In genomic region chr7:70891700-70892099, GRCm38 (mm10) we compare ENCODE assay signal across 24 mouse cellular contexts.
DNase-seq lines count a peak whose midpoint lies in the region; ATAC-seq and TF ChIP-seq lines count a peak whose summit lies in the region.
"Had no signal": no experiment of that assay in that cellular context is flagged by ENCODE, and none has a peak within 500 bp of the region (broad histone marks: within the 10 kb centered on the region; RNA-seq: fewer than 3 reads in every experiment).

No protein-coding gene starts in this region.

- intact Hi-C loops in left cerebral cortex, adult 2 months (cut with DNase I), result no loop called here

- no peak overlapping the region for H3K27ac ChIP-seq in embryonic facial prominence, embryonic 14.5 days (replicated peaks; ENCODE audit: low read depth, low read length)
- no peak overlapping the region for H3K27ac ChIP-seq in embryonic facial prominence, embryonic 10.5 days (replicated peaks)
- no peak overlapping the region for H3K27ac ChIP-seq in stomach, postnatal 0 days (replicated peaks)
- H3K27ac ChIP-seq in left cerebral cortex, adult 2 months, result no peak overlapping the region
- H3K27ac ChIP-seq: embryonic facial prominence, embryonic 15.5 days; forebrain, embryonic 12.5 days; forebrain, embryonic 15.5 days; hindbrain, embryonic 12.5 days; hindbrain, embryonic 15.5 days; intestine, embryonic 15.5 days had no signal

- H3K4me3 ChIP-seq in embryonic facial prominence, embryonic 14.5 days (ENCODE audit: low read depth, low read length), result no peak overlapping the region
- H3K4me3 ChIP-seq in embryonic facial prominence, embryonic 10.5 days, result no peak overlapping the region
- no peak overlapping the region for H3K4me3 ChIP-seq in stomach, postnatal 0 days (ENCODE audit: low read depth, low read length)
- H3K4me3 ChIP-seq in left cerebral cortex, adult 2 months, result no peak overlapping the region
- H3K4me3 ChIP-seq: embryonic facial prominence, embryonic 15.5 days; forebrain, embryonic 12.5 days; forebrain, embryonic 15.5 days; hindbrain, embryonic 12.5 days; hindbrain, embryonic 15.5 days; intestine, embryonic 15.5 days had no signal

- H3K4me2 ChIP-seq in embryonic facial prominence, embryonic 14.5 days (ENCODE audit: low read depth, low read length), result no peak overlapping the region
- no peak overlapping the region for H3K4me2 ChIP-seq in stomach, postnatal 0 days (replicated peaks; ENCODE audit: low read depth)
- H3K4me2 ChIP-seq: embryonic facial prominence, embryonic 15.5 days; forebrain, embryonic 12.5 days; forebrain, embryonic 15.5 days; heart, embryonic 11.5 days; hindbrain, embryonic 12.5 days; hindbrain, embryonic 15.5 days; intestine, embryonic 15.5 days had no signal

- H3K9me3 ChIP-seq in embryonic facial prominence, embryonic 14.5 days (ENCODE audit: control insufficient read depth, low read length), result no peaks in the 10 kb centered on the region
- no peaks in the 10 kb centered on the region for H3K9me3 ChIP-seq in embryonic facial prominence, embryonic 10.5 days
- no peaks in the 10 kb centered on the region for H3K9me3 ChIP-seq in stomach, postnatal 0 days (ENCODE audit: control insufficient read depth, low read length)
- H3K9me3 ChIP-seq: embryonic facial prominence, embryonic 15.5 days; forebrain, embryonic 12.5 days; forebrain, embryonic 15.5 days; hindbrain, embryonic 12.5 days; hindbrain, embryonic 15.5 days; intestine, embryonic 15.5 days had no signal

- peak; percentile 84 for TF ChIP-seq EP300 in stomach, postnatal 0 days (optimal IDR thresholded peaks at IDR 0.05)

- TF ChIP-seq CTCF in stomach, postnatal 0 days (IDR thresholded peaks at IDR 0.05; ENCODE audit: low read depth), result no peak
- TF ChIP-seq CTCF in left cerebral cortex, adult 2 months (IDR thresholded peaks at IDR 0.05), result no peak

- 77% methylated on average over 2 of the region's 2 CpGs for WGBS in embryonic facial prominence, embryonic 14.5 days
- WGBS in embryonic facial prominence, embryonic 10.5 days, result 92% methylated on average over 2 of the region's 2 CpGs
- 47% methylated on average over 2 of the region's 2 CpGs for WGBS in stomach, postnatal 0 days

- DNase-seq in embryonic facial prominence, embryonic 14.5 days (ENCODE audit: low spot score), result peak; percentile 35
- DNase-seq in embryonic facial prominence, embryonic 10.5 days (ENCODE audit: low spot score), result no peak
- peak; percentile 2 for DNase-seq in lung, postnatal 25 days (ENCODE audit: low spot score)
- no peak for DNase-seq in lung, postnatal 4 days
- DNase-seq in stomach, postnatal 0 days (ENCODE audit: low spot score), result no peak
- no peak for DNase-seq in left cerebral cortex, adult 2 months (ENCODE audit: extremely low spot score in 1 of 2, low spot score in 2 of 2)
- DNase-seq: adrenal gland, adult 8-10 months; adrenal gland, postnatal 25 days; cerebellum, adult 11-12 months; cerebellum, adult 8-10 months; cerebellum, postnatal 10 days; cerebellum, postnatal 36 days; embryo, embryonic 11 days; gastrocnemius, postnatal 25 days had no signal

- H3K9ac ChIP-seq in embryonic facial prominence, embryonic 14.5 days (ENCODE audit: low read depth, low read length), result no peak overlapping the region
- H3K9ac ChIP-seq in stomach, postnatal 0 days (ENCODE audit: low read length), result no peak overlapping the region
- H3K9ac ChIP-seq: embryonic facial prominence, embryonic 15.5 days; forebrain, embryonic 12.5 days; forebrain, embryonic 15.5 days; hindbrain, embryonic 12.5 days; hindbrain, embryonic 15.5 days; intestine, embryonic 15.5 days had no signal

- no peak for ATAC-seq in embryonic facial prominence, embryonic 14.5 days (ENCODE audit: low read depth)
- 0 out of 2 replicates have a peak, but pooled peaks have one; percentile 56 for ATAC-seq in stomach, postnatal 0 days (ENCODE audit: low FRiP score, low TSS enrichment)
- ATAC-seq: activated CD4-positive, CD25-positive, alpha-beta regulatory T cell, adult 4 months; forebrain, embryonic 15.5 days; intestine, embryonic 15.5 days had no signal

- no peaks in the 10 kb centered on the region for H3K36me3 ChIP-seq in embryonic facial prominence, embryonic 14.5 days (ENCODE audit: control insufficient read depth, insufficient read depth, low read length)
- H3K36me3 ChIP-seq in embryonic facial prominence, embryonic 10.5 days (replicated peaks), result no peaks in the 10 kb centered on the region
- H3K36me3 ChIP-seq in stomach, postnatal 0 days (ENCODE audit: control insufficient read depth, insufficient read depth, low read length), result no peaks in the 10 kb centered on the region
- H3K36me3 ChIP-seq: embryonic facial prominence, embryonic 15.5 days; forebrain, embryonic 12.5 days; forebrain, embryonic 15.5 days; G1E; hindbrain, embryonic 12.5 days; hindbrain, embryonic 15.5 days; intestine, embryonic 15.5 days had no signal

- no peaks in the 10 kb centered on the region for H3K27me3 ChIP-seq in embryonic facial prominence, embryonic 14.5 days (replicated peaks; ENCODE audit: control insufficient read depth, insufficient read depth, low read length)
- no peaks in the 10 kb centered on the region for H3K27me3 ChIP-seq in embryonic facial prominence, embryonic 10.5 days (replicated peaks; ENCODE audit: low read depth, poor library complexity, severe bottlenecking)
- H3K27me3 ChIP-seq in stomach, postnatal 0 days (ENCODE audit: control insufficient read depth, insufficient read depth, low read length), result no peaks in the 10 kb centered on the region
- H3K27me3 ChIP-seq: CH12.LX; embryonic facial prominence, embryonic 15.5 days; forebrain, embryonic 12.5 days; forebrain, embryonic 15.5 days; hindbrain, embryonic 12.5 days; hindbrain, embryonic 15.5 days; intestine, embryonic 15.5 days had no signal

- H3K4me1 ChIP-seq in embryonic facial prominence, embryonic 14.5 days (ENCODE audit: control insufficient read depth, insufficient read depth, low read length), result no peaks in the 10 kb centered on the region
- no peaks in the 10 kb centered on the region for H3K4me1 ChIP-seq in embryonic facial prominence, embryonic 10.5 days
- no peaks in the 10 kb centered on the region for H3K4me1 ChIP-seq in stomach, postnatal 0 days (replicated peaks; ENCODE audit: control insufficient read depth, insufficient read depth)
- H3K4me1 ChIP-seq: embryonic facial prominence, embryonic 15.5 days; forebrain, embryonic 12.5 days; forebrain, embryonic 15.5 days; hindbrain, embryonic 12.5 days; hindbrain, embryonic 15.5 days; intestine, embryonic 15.5 days had no signal

Comparison
In these comparisons a context has a peak if more than half of its experiments do, and no peak if none do; other contexts are left out.
1. DNase-seq: peak in embryonic facial prominence, embryonic 14.5 days (single experiment) and lung, postnatal 25 days (single experiment); none in embryonic facial prominence, embryonic 10.5 days (single experiment), lung, postnatal 4 days (0 of 2), stomach, postnatal 0 days (single experiment) and left cerebral cortex, adult 2 months (0 of 2).